Mouse (Mus musculus) layer of hippocampus, adult 9-11 months (tissue): Measurements from ENCODE around the gene Gm45717.

Experiments used
- DNase-seq: peaks from one replicate; pipeline ENCODE4 v3.0.0; 2022

Gene Gm45717

GRCm38 (mm10) chr7:140967862-140968591 is 12.3 kb upstream of the Gm45717 start:
- no peak for DNase-seq

- DNase-seq = no peak
Observed at GRCm38 (mm10) chr7:140966921-140967320, 11.2 kb upstream of the Gm45717 start, which contains the start of gene Ifitm1. Ifitm1 (plus strand) TSS chr7:140967221.

DNA sequence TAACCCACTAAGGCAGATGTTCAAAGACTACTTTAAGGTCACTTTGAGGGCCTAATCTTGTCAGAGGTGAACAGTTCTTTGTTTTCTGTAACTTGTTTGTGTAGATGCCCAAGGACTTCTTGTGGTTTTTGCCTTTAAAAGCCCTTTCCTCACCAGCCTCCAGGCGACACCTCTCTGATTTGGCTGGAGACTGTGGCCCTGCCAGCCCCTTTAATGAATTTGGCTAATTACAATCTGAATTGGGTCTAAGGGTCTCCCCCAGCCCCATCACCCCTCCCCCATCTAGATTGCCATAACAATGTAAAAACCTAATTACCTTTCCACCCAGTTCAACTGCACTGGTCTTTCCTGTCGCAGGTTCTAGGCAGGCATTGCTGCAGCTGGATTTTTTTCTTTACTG is 7.0 kb upstream of the Gm45717 start:
- DNase-seq = no peak

GRCm38 (mm10) chr7:140961416-140961815 is 5.7 kb upstream of the Gm45717 start:
- DNase-seq = no peak

- DNase-seq = no peak
Observed at GRCm38 (mm10) chr7:140960026-140960425, 4.3 kb upstream of the Gm45717 start.

GRCm38 (mm10) chr7:140959181-140959901 is 3.6 kb upstream of the Gm45717 start:
- no peak for DNase-seq

DNA sequence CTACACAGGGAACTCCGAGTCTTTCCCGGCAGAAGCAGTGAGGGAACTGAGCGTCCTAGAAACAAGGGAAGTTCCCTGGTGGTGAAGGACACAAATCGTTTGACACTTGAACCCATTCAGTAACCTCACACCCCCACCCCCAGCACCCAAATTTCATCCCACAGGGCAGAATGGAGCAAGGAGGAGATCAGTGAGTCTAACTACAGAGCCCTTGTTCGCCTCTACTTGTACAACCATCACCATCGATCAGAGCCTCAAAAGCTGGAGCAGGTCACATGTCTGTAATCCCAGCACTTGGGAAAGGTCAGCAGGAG is 776 bp upstream of the Gm45717 start:
- DNase-seq = no peak

DNA sequence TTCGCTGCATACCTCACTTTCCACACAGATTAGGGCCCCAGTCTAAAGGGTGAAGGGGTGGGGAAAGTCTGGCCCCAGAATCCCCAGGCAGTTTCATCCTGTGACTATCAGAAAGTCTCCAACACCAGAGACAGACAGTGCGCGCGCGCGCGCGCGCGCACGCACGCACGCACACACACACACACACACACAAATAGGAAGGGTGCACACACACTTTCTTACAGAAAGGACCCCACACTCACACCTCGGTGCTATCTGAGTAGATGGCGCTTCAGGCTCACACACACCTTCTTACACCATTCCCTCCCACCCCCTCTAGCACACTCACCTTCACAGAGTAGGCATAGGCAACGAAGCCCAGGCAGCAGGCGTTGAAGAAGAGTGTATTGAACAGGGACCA is 395 bp downstream of the Gm45717 start:
- no peak for DNase-seq

DNA sequence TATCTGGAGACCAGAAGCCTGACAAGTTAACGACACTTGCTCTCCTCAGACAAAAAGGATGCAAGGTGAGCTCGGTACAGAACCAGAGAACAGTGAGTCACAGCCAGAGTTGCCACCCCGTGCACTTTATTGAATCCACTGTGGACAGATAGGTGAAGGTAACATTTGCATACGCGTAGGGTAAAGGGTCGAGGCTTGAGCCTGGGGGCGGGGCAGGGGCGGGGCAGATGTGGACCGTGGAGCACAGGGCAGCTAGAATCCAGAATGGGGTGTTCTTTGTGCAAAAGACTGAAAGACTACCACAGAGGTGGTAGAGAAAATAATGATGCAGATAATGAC is 1.0 kb downstream of the Gm45717 start:
- no peak for DNase-seq

DNA sequence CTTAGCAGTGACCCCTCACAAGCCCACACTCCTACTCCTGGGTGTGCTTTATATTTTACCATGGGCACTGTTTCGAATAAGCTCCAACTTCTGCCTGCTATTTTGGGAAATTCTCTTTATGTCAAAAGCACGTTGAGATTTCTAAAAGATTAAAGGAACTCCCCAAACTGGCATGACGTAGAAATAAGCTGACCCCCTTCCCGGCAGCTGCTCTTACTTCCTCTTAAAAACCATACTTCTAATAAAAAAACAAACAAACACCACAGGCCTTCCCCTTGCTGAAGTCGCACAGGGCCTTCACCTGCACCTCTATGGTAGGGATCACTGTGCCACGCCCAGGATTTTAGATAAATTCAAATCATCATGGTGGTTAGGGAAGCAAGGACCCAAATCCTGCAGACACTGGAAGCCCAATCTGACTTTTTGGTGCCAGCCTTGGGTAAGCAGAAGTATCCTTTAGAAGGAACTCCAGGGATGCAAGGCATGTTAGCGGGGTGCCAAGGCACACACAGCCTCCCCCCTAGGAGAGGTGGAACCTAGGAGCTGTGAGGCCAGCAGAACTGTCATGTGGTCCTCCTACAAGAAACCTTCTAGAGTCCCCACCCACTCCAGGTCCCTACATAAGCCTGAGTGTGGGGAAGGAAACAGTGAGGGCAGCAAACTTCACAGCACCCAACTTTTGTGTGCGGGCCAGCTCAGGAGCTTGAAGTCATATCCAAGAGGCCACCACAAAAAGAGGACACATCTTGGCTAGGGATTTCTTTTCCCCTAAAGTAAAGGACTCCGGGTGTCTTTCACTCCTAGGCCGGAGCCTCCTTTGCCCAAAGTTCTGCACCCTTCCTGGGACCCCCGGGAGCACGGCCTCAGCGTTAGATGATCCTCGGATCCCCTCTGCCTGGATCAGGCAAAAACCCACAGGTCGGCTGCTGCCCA is 1.7 kb downstream of the Gm45717 start:
- no peak for DNase-seq

GRCm38 (mm10) chr7:140953133-140953532 is 2.6 kb downstream of the Gm45717 start:
- DNase-seq = no peak

DNA sequence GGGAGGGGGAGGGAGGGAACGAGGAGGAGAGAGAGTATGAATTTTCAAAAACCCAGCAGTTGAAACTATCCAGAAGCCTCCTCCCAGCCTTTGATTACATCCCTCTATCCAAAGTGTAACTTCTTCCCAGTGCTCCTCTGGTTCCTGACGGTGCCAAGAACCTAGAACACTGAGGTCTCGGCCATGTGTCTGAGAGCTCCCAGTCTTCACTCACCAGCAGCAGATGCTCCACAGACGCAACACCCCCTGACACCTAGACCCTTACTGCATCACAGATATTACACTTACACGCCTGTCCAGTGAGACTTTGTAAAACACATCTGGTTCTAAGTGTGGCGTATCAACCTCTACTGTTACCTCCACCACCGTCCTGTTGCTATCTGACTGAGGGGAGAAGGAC is 3.3 kb downstream of the Gm45717 start:
- no peak for DNase-seq

GRCm38 (mm10) chr7:140951765-140952164 is 4.0 kb downstream of the Gm45717 start:
- DNase-seq = no peak

GRCm38 (mm10) chr7:140951051-140951450 is 4.7 kb downstream of the Gm45717 start:
- no peak for DNase-seq

GRCm38 (mm10) chr7:140949824-140950530 is 5.8 kb downstream of the Gm45717 start, which contains the start of gene Ifitm5:
Ifitm5 (minus strand) TSS chr7:140950291.
- no peak for DNase-seq

- no peak for DNase-seq
Observed at GRCm38 (mm10) chr7:140949255-140949654, 6.5 kb downstream of the Gm45717 start.

- DNase-seq = no peak
Observed at GRCm38 (mm10) chr7:140948161-140948560, 7.6 kb downstream of the Gm45717 start.

DNA sequence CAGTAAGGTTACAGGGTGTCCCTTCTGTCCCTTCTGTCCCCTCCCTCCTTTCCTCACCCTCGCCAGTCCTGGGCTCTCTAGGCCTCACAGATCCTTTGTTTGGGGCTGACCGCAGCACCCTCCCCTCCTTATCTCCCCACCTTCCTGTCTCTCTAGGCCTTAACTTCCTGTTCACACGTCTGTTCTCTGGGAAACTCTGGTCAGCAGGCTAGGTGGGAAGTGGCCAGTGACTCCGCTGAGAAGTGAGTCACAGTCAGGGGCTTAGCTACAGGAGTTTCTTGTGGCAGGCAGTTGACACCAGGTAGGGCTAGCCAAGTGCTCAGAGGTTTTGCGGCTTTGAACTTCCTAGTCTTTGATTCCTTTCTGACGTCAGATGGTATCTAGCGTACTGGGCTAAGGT is 8.8 kb downstream of the Gm45717 start:
- no peak for DNase-seq

- no peak for DNase-seq
Observed at GRCm38 (mm10) chr7:140946311-140946710, 9.4 kb downstream of the Gm45717 start.

- no peak for DNase-seq
Observed at GRCm38 (mm10) chr7:140945247-140945646, 10.5 kb downstream of the Gm45717 start.

- DNase-seq = no peak
Observed at GRCm38 (mm10) chr7:140944236-140944635, 11.5 kb downstream of the Gm45717 start.

DNA sequence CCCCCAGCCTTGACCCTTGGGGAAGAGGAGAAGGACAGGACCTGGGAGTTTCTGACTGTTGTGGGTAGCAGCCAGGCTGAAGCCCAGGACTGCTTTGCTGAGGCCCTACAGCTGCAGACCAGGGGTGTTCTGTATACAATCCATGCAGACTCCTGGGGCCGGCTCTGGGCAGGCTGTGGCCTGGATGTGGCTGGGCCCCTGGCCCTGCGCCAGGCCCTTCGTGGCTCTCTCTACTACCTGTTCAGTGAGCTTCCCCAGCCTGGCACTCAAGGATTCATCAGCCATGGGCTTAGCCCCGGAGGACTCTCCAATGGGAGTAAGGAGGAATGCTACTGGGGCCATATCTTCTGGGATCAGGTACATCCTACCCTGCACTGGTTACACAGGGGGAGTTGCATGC is 12.4 kb downstream of the Gm45717 start:
- no peak for DNase-seq

DNA sequence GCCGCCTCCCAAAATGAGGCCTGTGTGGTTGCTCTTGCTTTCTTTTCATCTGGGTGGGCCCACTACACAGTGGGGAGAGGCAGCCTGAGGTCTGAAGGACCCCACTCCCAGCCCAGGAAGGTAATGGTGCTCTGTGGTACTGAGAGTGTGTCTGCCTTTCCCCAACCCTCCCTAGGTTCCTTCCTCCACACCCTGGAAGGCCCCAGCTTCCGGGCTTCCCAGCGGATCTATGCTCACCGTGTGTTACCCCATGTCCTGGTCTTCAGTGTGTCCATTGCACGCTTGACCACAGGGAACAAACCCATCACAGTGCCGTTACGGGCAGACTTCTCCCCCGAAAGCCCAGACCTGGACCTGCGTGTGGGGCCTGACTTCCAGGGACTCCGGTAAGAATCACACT is 12.9 kb downstream of the Gm45717 start:
- DNase-seq = no peak
